9 mouse cellular contexts compared by ENCODE assay signal in genomic region chr17:70968606-70969191, GRCm38 (mm10). TPM values are rescaled to one million over a fixed set of nuclear protein-coding genes. Genes with fewer than 3 reads are reported as not detected.
DNase-seq lines count a peak whose midpoint lies in the region; ATAC-seq and TF ChIP-seq lines count a peak whose summit lies in the region.
"Had no signal": no experiment of that assay in that cellular context is flagged by ENCODE, and none has a peak within 500 bp of the region (broad histone marks: within the 10 kb centered on the region; RNA-seq: fewer than 3 reads in every experiment).

No protein-coding gene starts in this region.

- H3K27me3 ChIP-seq in liver, embryonic 14.5 days (ENCODE audit: control insufficient read depth, insufficient read depth, low read length) = no peaks in the 10 kb centered on the region
- H3K27me3 ChIP-seq in hindbrain, embryonic 13.5 days = no peaks in the 10 kb centered on the region
- H3K27me3 ChIP-seq in neural tube, embryonic 12.5 days (replicated peaks) = no peaks in the 10 kb centered on the region

- H3K9ac ChIP-seq in liver, embryonic 14.5 days (replicated peaks) = no peak overlapping the region
- no peak overlapping the region for H3K9ac ChIP-seq in hindbrain, embryonic 13.5 days
- no peak overlapping the region for H3K9ac ChIP-seq in neural tube, embryonic 12.5 days

- H3K4me1 ChIP-seq in liver, embryonic 14.5 days (replicated peaks; ENCODE audit: control insufficient read depth in 2 of 2, insufficient read depth in 2 of 2, low read length in 1 of 2) = 0 out of 4 replicates have a peak, but pooled peaks cover 0 to 1% of the 10 kb centered on the region in 2 experiments
- H3K4me1 ChIP-seq in hindbrain, embryonic 13.5 days (replicated peaks) = 0 out of 2 replicates have a peak, but pooled peaks cover 11% of the 10 kb centered on the region
- no peaks in the 10 kb centered on the region; the same call in 1 of the 2 replicates for H3K4me1 ChIP-seq in neural tube, embryonic 12.5 days

- no peak overlapping the region for H3K27ac ChIP-seq in liver, embryonic 14.5 days
- H3K27ac ChIP-seq in hindbrain, embryonic 13.5 days = no peak overlapping the region
- no peak overlapping the region for H3K27ac ChIP-seq in neural tube, embryonic 12.5 days

- H3K4me3 ChIP-seq in liver, embryonic 14.5 days (ENCODE audit: insufficient read depth in 1 of 2, low read depth in 2 of 2, low read length in 2 of 2) = no peak overlapping the region
- no peak overlapping the region for H3K4me3 ChIP-seq in hindbrain, embryonic 13.5 days
- no peak overlapping the region for H3K4me3 ChIP-seq in neural tube, embryonic 12.5 days
- H3K4me3 ChIP-seq: erythroblast, embryonic 14.5 days had no signal

- 26% methylated on average over 8 of the region's 8 CpGs for WGBS in liver, embryonic 14.5 days (ENCODE audit: insufficient replicate concordance)
- WGBS in hindbrain, embryonic 13.5 days = 32% methylated on average over 8 of the region's 8 CpGs
- 33% methylated on average over 8 of the region's 8 CpGs for WGBS in neural tube, embryonic 12.5 days

- peak; percentile 35; the same call in 1 of the 2 replicates for TF ChIP-seq CTCF in liver, embryonic 14.5 days (IDR thresholded peaks at IDR 0.05; ENCODE audit: low read depth)

- H3K36me3 ChIP-seq in liver, embryonic 14.5 days (replicated peaks; ENCODE audit: control insufficient read depth, insufficient read depth, low read depth) = no peaks in the 10 kb centered on the region
- H3K36me3 ChIP-seq in hindbrain, embryonic 13.5 days = peaks cover 8% of the 10 kb centered on the region
- peaks cover 7% of the 10 kb centered on the region for H3K36me3 ChIP-seq in neural tube, embryonic 12.5 days

- no peaks in the 10 kb centered on the region for H3K9me3 ChIP-seq in liver, embryonic 14.5 days (ENCODE audit: control insufficient read depth, low read length)
- H3K9me3 ChIP-seq in hindbrain, embryonic 13.5 days = no peaks in the 10 kb centered on the region
- no peaks in the 10 kb centered on the region for H3K9me3 ChIP-seq in neural tube, embryonic 12.5 days

- no peak overlapping the region for H3K4me2 ChIP-seq in liver, embryonic 14.5 days (ENCODE audit: low read depth)
- no peak overlapping the region for H3K4me2 ChIP-seq in hindbrain, embryonic 13.5 days
- no peak overlapping the region for H3K4me2 ChIP-seq in neural tube, embryonic 12.5 days (replicated peaks)

- no peak for DNase-seq in liver, embryonic 14.5 days (ENCODE audit: low read depth in 3 of 3, low spot score in 3 of 3)
- DNase-seq in liver (no peak), ZHBTc4 (ENCODE audit: low read depth, low spot score) (peak; percentile 74)
- no peak for DNase-seq in gastrocnemius, adult 18-20 months (ENCODE audit: low spot score)
- DNase-seq in cerebellum, adult 8-10 months = no peak

- no peak for ATAC-seq in liver, embryonic 14.5 days (ENCODE audit: insufficient read depth)
- peak; percentile 45; the same call in 1 of the 2 replicates for ATAC-seq in hindbrain, embryonic 13.5 days (ENCODE audit: low FRiP score)
- 0 out of 2 replicates have a peak, but pooled peaks have one; percentile 17 for ATAC-seq in neural tube, embryonic 12.5 days (ENCODE audit: low FRiP score, low read depth)
- no peak for ATAC-seq in monocyte, adult 5-6 weeks (replicated peaks; ENCODE audit: insufficient number of reproducible peaks, low FRiP score, low TSS enrichment, poor library complexity, severe bottlenecking)

- no peak for TF ChIP-seq EP300 in liver, embryonic 14.5 days (IDR thresholded peaks at IDR 0.05; ENCODE audit: low read depth)

RNA-seq across cellular contexts. Expression of gene Myom1, which starts 33.7 kb away (rescaled TPM):
- 1.8 and 2.6 TPM in 2 replicates for polyA plus RNA-seq in liver, embryonic 14.5 days (2012; rRNA removed)
- 1.6 TPM in 2 replicates for polyA plus RNA-seq in liver, embryonic 14.5 days (2014; fragmentation: Nextera tagmentation; extraction: Ambion mirVana)
- 1.2 and 1.6 TPM in 2 replicates for polyA plus RNA-seq in hindbrain, embryonic 13.5 days (2015; fragmentation: Nextera tagmentation; extraction: Ambion mirVana)
- 2.8 and 4.7 TPM in 2 replicates for polyA plus RNA-seq in neural tube, embryonic 12.5 days (2016; fragmentation: Nextera tagmentation; extraction: Ambion mirVana)
- 3.4 to 10.7 TPM (median 5.0 TPM) in 3 replicates for total RNA-seq in monocyte, adult 5-6 weeks (2017)
- 1,000 to 10,000 TPM; 1,275 to 1,360 TPM for total RNA-seq in gastrocnemius, adult 18-20 months (2021)
- polyA plus RNA-seq: erythroblast, embryonic 14.5 days had no signal

RNA-seq across cellular contexts. Expression of gene Myl12a, which starts 34.0 kb away (rescaled TPM):
- 92.3 and 92.7 TPM in 2 replicates for polyA plus RNA-seq in liver, embryonic 14.5 days (2012; rRNA removed)
- polyA plus RNA-seq in liver, embryonic 14.5 days (2014; fragmentation: Nextera tagmentation; extraction: Ambion mirVana) = 163 and 165 TPM in 2 replicates
- polyA plus RNA-seq in hindbrain, embryonic 13.5 days (2015; fragmentation: Nextera tagmentation; extraction: Ambion mirVana) = 153 and 157 TPM in 2 replicates
- 289 and 292 TPM in 2 replicates for polyA plus RNA-seq in neural tube, embryonic 12.5 days (2016; fragmentation: Nextera tagmentation; extraction: Ambion mirVana)
- total RNA-seq in monocyte, adult 5-6 weeks (2017) = 295 to 317 TPM (median 304 TPM) in 3 replicates
- 100 to 1,000 TPM; 404 to 553 TPM for total RNA-seq in gastrocnemius, adult 18-20 months (2021)

Comparison
In these comparisons a context has a peak if more than half of its experiments do, and no peak if none do; other contexts are left out.
1. ATAC-seq: peak in hindbrain, embryonic 13.5 days (single experiment) and neural tube, embryonic 12.5 days (single experiment); none in liver, embryonic 14.5 days (single experiment) and monocyte, adult 5-6 weeks (single experiment).